Mouse (Mus musculus): ENCODE results near the gene Oaz3. TPM values are rescaled to one million over a fixed set of nuclear protein-coding genes. Genes with fewer than 3 reads are reported as not detected.

Oaz3 gene
- total RNA-seq, 2 experiments from 2014 or later: not detected

- intact Hi-C loops (cut with DNase I): no loop called here
- DNase-seq: peak; percentile 74
Measured at GRCm38 (mm10) chr3:94391001-94391400, 52.7 kb downstream of the Oaz3 start.

GRCm38 (mm10) chr3:94389420-94389819, 54.3 kb downstream of the Oaz3 start:
- no peak for DNase-seq
- intact Hi-C loops (cut with DNase I): no loop called here

DNA sequence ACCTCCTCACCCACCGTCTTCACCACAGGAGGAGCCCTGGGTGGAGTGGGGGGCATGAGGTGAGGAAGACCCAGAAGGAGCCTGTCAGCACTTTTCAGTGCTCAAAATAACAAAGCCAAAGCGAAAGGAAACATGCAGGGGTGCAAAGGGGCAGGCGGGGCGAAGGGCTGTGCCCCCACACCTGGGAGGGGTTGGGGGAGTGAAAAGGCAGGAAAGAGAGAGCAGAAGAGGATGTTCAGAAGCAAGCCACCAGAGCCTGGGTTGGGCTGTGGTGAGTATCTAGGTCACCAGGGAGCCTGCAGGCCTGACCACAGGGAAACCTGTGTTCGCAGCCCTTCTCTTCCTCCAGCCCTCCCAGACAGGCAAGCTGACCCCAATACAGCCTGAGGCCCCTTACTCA, 55.7 kb downstream of the Oaz3 start:
- intact Hi-C loops (cut with DNase I): no loop called here
- no peak for DNase-seq

DNA sequence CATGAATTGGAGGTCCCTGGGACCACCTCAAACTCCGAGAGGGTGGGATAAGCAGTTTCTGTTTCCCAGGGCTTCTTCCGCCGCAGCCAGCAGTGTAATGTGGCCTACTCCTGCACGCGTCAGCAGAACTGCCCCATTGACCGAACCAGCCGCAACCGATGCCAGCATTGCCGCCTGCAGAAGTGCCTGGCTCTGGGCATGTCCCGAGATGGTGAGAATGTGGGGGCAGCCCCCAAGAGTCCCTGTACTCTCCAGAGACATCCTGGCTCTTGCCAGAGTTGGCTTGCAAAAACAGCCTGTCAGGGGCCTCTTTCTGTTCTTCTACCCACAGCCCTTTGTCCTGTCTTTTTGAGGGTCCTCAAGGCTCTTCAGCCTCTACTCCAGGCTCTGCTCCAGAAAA, 56.3 kb downstream of the Oaz3 start:
- intact Hi-C loops (cut with DNase I): no loop called here
- no peak for DNase-seq

GRCm38 (mm10) chr3:94386671-94387070, 57.0 kb downstream of the Oaz3 start:
- intact Hi-C loops (cut with DNase I): no loop called here
- DNase-seq: no peak

DNA sequence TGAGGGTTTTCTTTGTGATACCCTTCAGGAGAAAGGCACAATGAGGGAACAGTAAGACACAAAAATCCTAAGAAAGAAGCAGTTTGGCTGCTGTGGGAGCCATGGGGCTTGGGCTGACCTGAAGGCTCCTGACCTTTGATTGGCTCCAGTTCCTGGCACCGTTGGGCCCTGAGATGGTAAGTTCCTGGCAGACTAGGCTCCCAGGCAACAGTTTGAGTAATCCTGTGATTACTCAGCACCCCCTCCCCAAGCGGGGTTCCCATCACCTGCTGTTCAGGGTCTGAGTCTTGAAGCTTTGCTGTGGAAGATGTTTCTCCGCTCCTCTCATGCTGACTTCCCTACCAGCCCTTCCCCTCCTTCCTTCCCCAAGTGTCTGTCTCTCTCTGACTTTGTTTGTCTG, 60.2 kb downstream of the Oaz3 start:
- intact Hi-C loops (cut with DNase I): no loop called here
- DNase-seq: no peak

Other genes with a start within 250 kb of the Oaz3 start
- gene Gm5286, start 247.2 kb downstream of the Oaz3 start, total RNA-seq (2021): not detected
- not detected for gene Gm4778, start 179.9 kb downstream of the Oaz3 start, total RNA-seq (2021)
- 10 to 100 TPM; 27.6 to 31.5 TPM for gene Them4, start 133.8 kb downstream of the Oaz3 start, total RNA-seq (2021)
- gene Them5, start 101.8 kb downstream of the Oaz3 start, total RNA-seq (2021): not detected
- gene C2cd4d, start 81.5 kb downstream of the Oaz3 start, total RNA-seq (2021): under 1 TPM; 0.38 to 0.81 TPM
- under 1 TPM in 1 of 2 experiments, not detected in 1; 0.16 TPM for gene Rorc, start 71.1 kb downstream of the Oaz3 start, total RNA-seq (2021)
- gene Lingo4, start 45.4 kb downstream of the Oaz3 start, total RNA-seq (2021): 1 to 10 TPM; 1.5 to 1.7 TPM
- 10 to 100 TPM; 46.8 to 51.0 TPM for gene Tdrkh, start 30.6 kb downstream of the Oaz3 start, total RNA-seq (2021)
- 10 to 100 TPM; 39.2 to 39.9 TPM for gene Mrpl9, start 597 bp downstream of the Oaz3 start, total RNA-seq (2021)
- 100 to 1,000 TPM; 243 to 274 TPM for gene Celf3, start 34.4 kb upstream of the Oaz3 start, total RNA-seq (2021)
- gene Riiad1, start 36.4 kb upstream of the Oaz3 start, total RNA-seq (2021): 1 to 10 TPM; 6.4 to 7.1 TPM
- 100 to 1,000 TPM; 107 to 113 TPM for gene Snx27, start 138.8 kb upstream of the Oaz3 start, total RNA-seq (2021)
- gene Gm10972, start 199.2 kb upstream of the Oaz3 start, total RNA-seq (2021): not detected
- gene Tuft1, start 215.0 kb upstream of the Oaz3 start, total RNA-seq (2021): 1 to 10 TPM; 2.3 to 2.9 TPM
- 1 to 10 TPM in 1 of 2 experiments, not detected in 1; 1.1 TPM for gene Selenbp2, start 249.6 kb upstream of the Oaz3 start, total RNA-seq (2021)

All from left cerebral cortex, postnatal 4 days (tissue).